Mouse (Mus musculus): ENCODE data around the gene Tgfb1i1. TPM values are rescaled to one million over a fixed set of nuclear protein-coding genes. Genes with fewer than 3 reads are reported as not detected.

Tgfb1i1 gene
- polyA plus RNA-seq, 1 experiment from 2014 or later: 10.9 TPM

DNA sequence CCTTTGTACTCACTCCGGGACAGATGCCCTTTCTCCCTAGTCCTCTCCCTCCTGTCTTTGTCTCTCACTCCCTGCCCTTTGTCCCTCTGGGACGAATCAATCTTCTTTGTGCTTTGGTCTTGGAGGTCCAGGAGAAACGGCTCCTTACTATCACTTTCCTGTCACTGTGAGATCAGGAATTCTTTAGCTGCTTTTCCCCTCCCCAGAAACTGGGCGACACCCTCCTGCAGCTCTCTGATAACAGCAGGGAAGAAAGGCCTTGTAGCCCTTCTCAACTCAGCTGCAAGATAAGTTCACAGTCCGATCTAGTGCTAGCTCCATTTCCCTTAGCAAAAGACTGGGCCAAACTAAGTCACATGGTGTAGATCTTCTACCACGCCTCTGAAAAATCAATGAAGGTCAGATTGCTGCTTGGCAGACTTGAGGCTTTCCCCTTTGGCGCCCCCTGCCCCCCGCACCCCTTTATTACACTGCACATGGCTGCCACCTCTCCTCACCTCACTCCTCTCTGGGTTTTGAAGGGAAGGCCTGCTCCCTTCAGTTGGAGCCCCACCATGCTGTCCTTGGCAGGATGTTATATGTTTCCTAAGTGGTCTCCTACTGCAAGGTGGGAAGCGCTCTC lies 42.4 kb downstream of the Tgfb1i1 start:
- Histone ChIP-seq H3K4me1 (replicated peaks) (peaks cover 87% of the 10 kb centered on the region), H3K36me3 (replicated peaks) (peaks cover 78% of the 10 kb centered on the region), H3K4me3 (replicated peaks) (peak overlapping the region; percentile 59), H3K27me3 (no peaks in the 10 kb centered on the region), H3K9me3 (replicated peaks) (no peaks in the 10 kb centered on the region), H3K4me2 (peak overlapping the region; percentile 79), H3K27ac (replicated peaks) (peak overlapping the region; percentile 98), H3K9ac (peak overlapping the region; percentile 72)
- WGBS (ENCODE audit: insufficient replicate concordance): 17% methylated on average over 9 of the region's 9 CpGs
- peak; percentile 98 for ATAC-seq (ENCODE audit: insufficient read depth)

- 52% methylated on average over 10 of the region's 10 CpGs for WGBS (ENCODE audit: insufficient replicate concordance)
- Histone ChIP-seq H3K27ac (replicated peaks) (peak overlapping the region; percentile 90), H3K9me3 (replicated peaks) (no peaks in the 10 kb centered on the region), H3K36me3 (replicated peaks) (peaks cover 43% of the 10 kb centered on the region), H3K4me2 (peak overlapping the region; percentile 48), H3K4me3 (replicated peaks) (no peak overlapping the region), H3K4me1 (replicated peaks) (peaks cover 80% of the 10 kb centered on the region), H3K9ac (0 out of 2 replicates have a peak overlapping the region, but pooled peaks have one; percentile 6), H3K27me3 (no peaks in the 10 kb centered on the region)
- peak; percentile 43 for ATAC-seq (ENCODE audit: insufficient read depth)
These were observed 48.2 kb downstream of the Tgfb1i1 start for GRCm38 (mm10) chr7:128294785-128295184.

- 53% methylated on average over 3 of the region's 3 CpGs for WGBS (ENCODE audit: insufficient replicate concordance)
- Histone ChIP-seq H3K4me2 (peak overlapping the region; percentile 78), H3K9ac (peak overlapping the region; percentile 92), H3K27ac (replicated peaks) (peak overlapping the region; percentile 90), H3K27me3 (no peaks in the 10 kb centered on the region), H3K36me3 (replicated peaks) (peaks cover 28% of the 10 kb centered on the region), H3K4me1 (replicated peaks) (peaks cover 80% of the 10 kb centered on the region), H3K9me3 (replicated peaks) (no peaks in the 10 kb centered on the region), H3K4me3 (replicated peaks) (peak overlapping the region; percentile 84)
- ATAC-seq (ENCODE audit: insufficient read depth): peak; percentile 23; the same call in 1 of the 2 replicates
These were observed 49.9 kb downstream of the Tgfb1i1 start for GRCm38 (mm10) chr7:128296514-128296913.

DNA sequence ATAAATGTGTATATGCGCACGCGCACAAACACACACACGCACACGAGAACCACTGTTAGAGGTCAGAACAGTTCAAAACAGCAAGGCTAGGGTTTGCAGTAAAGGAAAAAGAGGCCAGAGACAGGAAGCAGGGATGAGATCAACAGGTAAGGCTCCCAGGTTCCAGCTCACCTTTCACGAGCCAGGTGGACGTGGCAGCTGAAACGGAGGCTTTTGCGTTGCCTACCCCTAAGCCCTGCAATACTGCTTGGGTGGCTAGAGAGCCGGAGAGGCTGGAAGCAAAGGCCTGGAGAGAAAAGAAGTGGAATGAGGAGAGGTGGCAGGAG lies 50.6 kb downstream of the Tgfb1i1 start:
- Histone ChIP-seq H3K27ac (replicated peaks) (peak overlapping the region; percentile 90), H3K27me3 (no peaks in the 10 kb centered on the region), H3K9me3 (replicated peaks) (no peaks in the 10 kb centered on the region), H3K4me1 (replicated peaks) (peaks cover 86% of the 10 kb centered on the region), H3K4me3 (replicated peaks) (peak overlapping the region; percentile 84), H3K4me2 (peak overlapping the region; percentile 78), H3K36me3 (replicated peaks) (peaks cover 35% of the 10 kb centered on the region), H3K9ac (peak overlapping the region; percentile 92)
- 22% methylated on average over 10 of the region's 10 CpGs for WGBS (ENCODE audit: insufficient replicate concordance)
- ATAC-seq (ENCODE audit: insufficient read depth): 0 out of 2 replicates have a peak, but pooled peaks have one; percentile 8

DNA sequence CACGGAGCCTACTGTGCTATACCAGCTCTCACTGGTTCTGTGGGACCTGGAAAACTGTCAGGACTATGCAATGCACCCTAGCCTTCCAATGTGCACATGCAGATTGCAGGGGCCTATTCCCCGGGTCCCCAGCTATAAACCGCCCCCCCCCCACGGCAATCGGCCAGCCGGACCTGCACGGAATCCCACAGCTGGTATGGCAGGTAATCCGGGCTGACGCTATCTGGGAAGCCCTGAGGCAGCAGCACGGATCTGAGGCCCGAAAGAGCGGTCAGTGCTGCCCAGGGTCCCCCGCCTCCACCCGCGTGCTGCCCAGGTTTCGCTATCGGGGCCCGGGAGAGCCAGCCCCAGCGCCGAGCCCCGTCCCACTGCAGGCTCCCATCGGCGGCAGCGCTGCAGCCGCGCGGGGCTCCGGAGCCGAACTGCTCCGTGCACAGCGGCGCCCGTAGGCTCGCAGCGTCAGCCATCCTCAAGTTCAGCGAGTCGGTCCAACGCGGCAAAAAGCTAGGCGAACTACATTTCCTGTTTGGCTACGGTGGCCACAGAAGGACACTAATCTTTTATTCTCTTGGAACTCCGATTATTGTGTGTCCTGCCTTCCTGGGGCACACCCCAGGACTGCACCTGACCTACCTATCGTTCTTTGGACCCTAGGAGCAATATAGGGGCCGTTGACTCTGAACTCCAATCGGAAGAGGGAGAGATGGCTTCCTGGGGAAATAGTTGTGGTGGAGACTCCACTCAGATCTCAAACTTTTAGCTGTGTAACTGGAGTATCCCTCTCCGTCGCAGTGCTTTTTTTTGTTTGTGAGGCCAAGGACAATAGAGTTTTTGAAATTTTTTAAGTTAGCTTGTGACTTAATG lies 51.2 kb downstream of the Tgfb1i1 start, which contains the start of gene BC017158:
Gene BC017158 (minus strand): TSS at position 554 of the 864 bp plus-strand sequence.
- Histone ChIP-seq H3K27ac (replicated peaks) (peak within 1 kb of the TSS; percentile 90), H3K4me2 (peak within 1 kb of the TSS; percentile 78), H3K9me3 (replicated peaks) (no peaks in the 10 kb centered on the region), H3K4me1 (replicated peaks) (peaks cover 86% of the 10 kb centered on the region), H3K4me3 (replicated peaks) (peak within 1 kb of the TSS; percentile 84), H3K36me3 (replicated peaks) (peaks cover 35% of the 10 kb centered on the region), H3K27me3 (no peaks in the 10 kb centered on the region), H3K9ac (peak within 1 kb of the TSS; percentile 92)
- WGBS (ENCODE audit: insufficient replicate concordance): under 1% methylated on average over 47 of the region's 47 CpGs
- peak; percentile 72 for ATAC-seq (ENCODE audit: insufficient read depth)

DNA sequence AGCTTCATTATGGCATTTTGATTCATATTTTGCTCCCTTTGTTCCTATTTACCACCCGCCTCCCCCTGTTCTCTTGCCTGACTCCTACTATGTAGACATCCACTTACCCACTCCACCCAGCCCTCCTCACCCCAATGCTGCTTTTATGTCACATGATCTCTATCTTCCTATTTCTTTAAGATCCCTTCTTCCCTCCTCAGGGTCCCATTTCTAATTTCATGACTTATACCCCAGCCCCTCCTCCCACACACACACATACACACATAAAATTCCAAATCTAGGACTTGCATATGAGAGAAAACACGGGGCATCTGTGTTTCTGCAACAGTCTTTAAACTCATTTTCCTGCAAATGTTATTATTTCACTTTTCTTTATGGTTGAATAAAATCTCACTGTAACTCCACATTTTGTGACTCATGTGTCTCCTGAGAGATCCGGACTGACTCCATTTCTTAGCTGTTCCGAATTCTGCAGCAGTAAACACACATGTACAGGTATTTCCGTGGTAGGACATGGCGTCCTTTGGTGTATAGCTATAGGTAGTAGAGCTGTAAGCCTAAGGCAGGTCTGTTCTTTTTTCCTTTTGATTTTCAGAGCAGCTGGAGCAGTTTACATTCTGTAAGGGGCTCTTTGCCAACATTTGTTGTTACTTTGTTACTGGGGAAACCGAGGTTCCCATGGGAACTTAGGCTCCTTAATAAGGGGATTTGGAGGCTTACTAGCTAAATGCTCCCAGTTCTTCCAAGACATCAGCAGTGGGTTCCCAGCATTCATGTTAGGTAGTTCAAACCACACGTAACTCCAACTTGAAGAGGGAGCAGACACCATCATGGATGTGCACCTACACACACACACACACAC lies 52.1 kb downstream of the Tgfb1i1 start:
- Histone ChIP-seq H3K27ac (replicated peaks) (peak overlapping the region; percentile 90), H3K27me3 (no peaks in the 10 kb centered on the region), H3K4me2 (peak overlapping the region; percentile 78), H3K4me3 (replicated peaks) (peak overlapping the region; percentile 84), H3K36me3 (replicated peaks) (peaks cover 32% of the 10 kb centered on the region), H3K9me3 (replicated peaks) (no peaks in the 10 kb centered on the region), H3K9ac (peak overlapping the region; percentile 92), H3K4me1 (replicated peaks) (peaks cover 86% of the 10 kb centered on the region)
- ATAC-seq (ENCODE audit: insufficient read depth): peak; percentile 52
- WGBS (ENCODE audit: insufficient replicate concordance): 73% methylated on average over 8 of the region's 8 CpGs

DNA sequence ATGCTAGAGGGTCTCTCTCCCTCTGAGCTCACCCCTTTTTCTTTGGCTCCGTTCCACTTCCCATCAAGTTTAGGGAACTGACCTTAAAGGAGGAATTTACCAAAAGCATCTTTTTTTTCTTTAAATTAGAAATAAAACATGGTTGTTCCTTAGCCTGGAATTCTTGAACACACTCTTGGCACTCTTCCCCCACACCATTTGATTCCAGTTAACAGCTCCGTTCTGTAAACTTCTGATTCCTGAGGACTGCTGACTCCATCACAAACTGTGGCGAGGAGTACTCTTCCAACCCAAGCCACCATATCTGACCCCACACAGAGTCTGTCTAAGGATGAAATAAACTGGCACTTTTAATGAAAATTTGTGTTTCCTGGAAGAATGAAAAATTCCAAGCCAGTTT lies 54.3 kb downstream of the Tgfb1i1 start:
- H3K4me1 ChIP-seq (replicated peaks): peaks cover 75% of the 10 kb centered on the region
- H3K9ac ChIP-seq: no peak overlapping the region; the same call in 1 of the 2 replicates
- H3K4me3 ChIP-seq (replicated peaks): no peak overlapping the region
- no peaks in the 10 kb centered on the region for H3K9me3 ChIP-seq (replicated peaks)
- peak overlapping the region; percentile 89 for H3K27ac ChIP-seq (replicated peaks)
- no peaks in the 10 kb centered on the region for H3K27me3 ChIP-seq
- H3K36me3 ChIP-seq (replicated peaks): peaks cover 14% of the 10 kb centered on the region
- H3K4me2 ChIP-seq: no peak overlapping the region
- 73% methylated on average over 3 of the region's 3 CpGs for WGBS (ENCODE audit: insufficient replicate concordance)
- ATAC-seq (ENCODE audit: insufficient read depth): no peak

- H3K27me3 ChIP-seq: no peaks in the 10 kb centered on the region
- H3K4me2 ChIP-seq: peak overlapping the region; percentile 71
- peaks cover 63% of the 10 kb centered on the region for H3K4me1 ChIP-seq (replicated peaks)
- H3K4me3 ChIP-seq (replicated peaks): peak overlapping the region; percentile 61
- peak overlapping the region; percentile 89 for H3K27ac ChIP-seq (replicated peaks)
- WGBS (ENCODE audit: insufficient replicate concordance): 75% methylated on average over 3 of the region's 3 CpGs
- no peaks in the 10 kb centered on the region for H3K9me3 ChIP-seq (replicated peaks)
- no peak for ATAC-seq (ENCODE audit: insufficient read depth)
- H3K36me3 ChIP-seq (replicated peaks): peaks cover 14% of the 10 kb centered on the region
- peak overlapping the region; percentile 62 for H3K9ac ChIP-seq
These were observed 55.5 kb downstream of the Tgfb1i1 start for GRCm38 (mm10) chr7:128302151-128302550.

- Histone ChIP-seq H3K27me3 (no peaks in the 10 kb centered on the region), H3K9ac (no peak overlapping the region), H3K36me3 (replicated peaks) (peaks cover 14% of the 10 kb centered on the region), H3K4me3 (replicated peaks) (no peak overlapping the region), H3K4me2 (no peak overlapping the region), H3K9me3 (replicated peaks) (no peaks in the 10 kb centered on the region), H3K4me1 (replicated peaks) (peaks cover 61% of the 10 kb centered on the region), H3K27ac (replicated peaks) (no peak overlapping the region; the same call in 1 of the 2 replicates)
- ATAC-seq (ENCODE audit: insufficient read depth): no peak
- WGBS (ENCODE audit: insufficient replicate concordance): 74% methylated on average over 6 of the region's 6 CpGs
These were observed 57.6 kb downstream of the Tgfb1i1 start for GRCm38 (mm10) chr7:128304198-128304597.

- no peak overlapping the region for H3K27ac ChIP-seq (replicated peaks)
These were observed 58.3 kb downstream of the Tgfb1i1 start for GRCm38 (mm10) chr7:128304907-128305306.

More at GRCm38 (mm10) chr7:128304907-128305306, 58.3 kb downstream of the Tgfb1i1 start:
- Histone ChIP-seq H3K36me3 (replicated peaks) (peaks cover 14% of the 10 kb centered on the region), H3K4me3 (replicated peaks) (no peak overlapping the region), H3K27me3 (no peaks in the 10 kb centered on the region), H3K4me2 (0 out of 2 replicates have a peak overlapping the region, but pooled peaks have one; percentile 6), H3K4me1 (replicated peaks) (peaks cover 65% of the 10 kb centered on the region), H3K9me3 (replicated peaks) (no peaks in the 10 kb centered on the region), H3K9ac (no peak overlapping the region)
- 12% methylated on average over 5 of the region's 5 CpGs for WGBS (ENCODE audit: insufficient replicate concordance)
- no peak for ATAC-seq (ENCODE audit: insufficient read depth)

Data from liver, embryonic 15.5 days (tissue).